In the genomic region with DNA sequence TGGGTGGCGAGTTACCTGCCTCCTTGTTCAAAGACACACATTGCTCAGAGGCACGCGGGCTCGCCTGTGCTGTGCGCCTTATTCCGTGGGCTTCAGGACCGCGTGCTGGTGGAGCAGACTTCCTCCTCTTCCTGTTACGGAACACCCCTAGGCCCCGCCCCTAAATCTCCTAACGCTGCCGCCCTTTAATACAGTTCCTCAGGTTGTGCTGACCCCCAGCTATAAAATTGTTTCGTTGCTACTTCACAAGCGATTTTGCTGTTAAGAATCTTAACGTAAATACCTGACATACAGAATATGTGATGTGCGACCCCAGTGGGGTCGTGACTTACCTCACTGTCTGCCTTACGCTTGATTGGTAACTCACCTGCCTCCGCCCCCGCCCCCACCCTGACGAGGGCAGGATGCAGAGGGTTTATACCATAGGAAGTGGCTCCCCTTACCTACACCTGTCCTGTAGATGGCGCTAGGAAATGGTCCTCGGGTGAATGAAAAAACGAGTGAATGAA, we compare ENCODE assay signal across 8 mouse cellular contexts. TPM values are rescaled to one million over a fixed set of nuclear protein-coding genes. Genes with fewer than 3 reads are reported as not detected.
DNase-seq lines count a peak whose midpoint lies in the region; ATAC-seq and TF ChIP-seq lines count a peak whose summit lies in the region.

No protein-coding gene starts in this region.

- H3K4me1 ChIP-seq in embryonic facial prominence, embryonic 12.5 days: peaks cover 7% of the 10 kb centered on the region
- no peaks in the 10 kb centered on the region for H3K4me1 ChIP-seq in stomach, postnatal 0 days (replicated peaks; ENCODE audit: control insufficient read depth, insufficient read depth)

- H3K4me3 ChIP-seq in embryonic facial prominence, embryonic 12.5 days: peak overlapping the region; percentile 30
- H3K4me3 ChIP-seq in stomach, postnatal 0 days (ENCODE audit: low read depth, low read length): 0 out of 2 replicates have a peak overlapping the region, but pooled peaks have one; percentile 16

- DNase-seq in cerebellum, postnatal 14 days: peak; percentile 53 to 58
- DNase-seq in cerebellum, adult 9-11 months: no peak
- DNase-seq in CD4-positive helper T cell, adult 2 months (ENCODE audit: low read depth, low spot score): peak; percentile 63
- DNase-seq in kidney, adult 9 months: peak; percentile 16
- peak; percentile 18 for DNase-seq in lung, postnatal 14 days
- peak; percentile 67 for DNase-seq in stomach, postnatal 0 days (ENCODE audit: low spot score)
- no peak for DNase-seq in left cerebral cortex, adult 8-10 months (ENCODE audit: low spot score in 2 of 2)

- H3K36me3 ChIP-seq in embryonic facial prominence, embryonic 12.5 days: no peaks in the 10 kb centered on the region
- H3K36me3 ChIP-seq in stomach, postnatal 0 days (ENCODE audit: control insufficient read depth, insufficient read depth, low read length): no peaks in the 10 kb centered on the region

- peak; percentile 69 for TF ChIP-seq CTCF in stomach, postnatal 0 days (IDR thresholded peaks at IDR 0.05; ENCODE audit: low read depth)

- H3K9me3 ChIP-seq in embryonic facial prominence, embryonic 12.5 days: peaks cover 4% of the 10 kb centered on the region; the same call in 1 of the 2 replicates
- H3K9me3 ChIP-seq in stomach, postnatal 0 days (ENCODE audit: control insufficient read depth, low read length): no peaks in the 10 kb centered on the region

- no peak overlapping the region for H3K9ac ChIP-seq in embryonic facial prominence, embryonic 12.5 days
- H3K9ac ChIP-seq in stomach, postnatal 0 days (ENCODE audit: low read length): no peak overlapping the region

- peak; percentile 68; the same call in 1 of the 2 replicates for ATAC-seq in embryonic facial prominence, embryonic 12.5 days (ENCODE audit: insufficient number of reproducible peaks, insufficient read depth, low FRiP score, low TSS enrichment)
- ATAC-seq in stomach, postnatal 0 days (ENCODE audit: low FRiP score, low TSS enrichment): peak; percentile 74

- 5% methylated on average over 24 of the region's 24 CpGs for WGBS in embryonic facial prominence, embryonic 12.5 days
- 3% methylated on average over 24 of the region's 24 CpGs for WGBS in stomach, postnatal 0 days

- no peak overlapping the region for H3K27ac ChIP-seq in embryonic facial prominence, embryonic 12.5 days
- no peak overlapping the region for H3K27ac ChIP-seq in stomach, postnatal 0 days (replicated peaks)

- H3K4me2 ChIP-seq in embryonic facial prominence, embryonic 12.5 days (replicated peaks): peak overlapping the region; percentile 56
- H3K4me2 ChIP-seq in stomach, postnatal 0 days (replicated peaks; ENCODE audit: low read depth): peak overlapping the region; percentile 46

- no peak for TF ChIP-seq EP300 in stomach, postnatal 0 days (optimal IDR thresholded peaks at IDR 0.05)

- H3K27me3 ChIP-seq in embryonic facial prominence, embryonic 12.5 days: peaks cover 7% of the 10 kb centered on the region; the same call in 1 of the 2 replicates
- H3K27me3 ChIP-seq in stomach, postnatal 0 days (ENCODE audit: control insufficient read depth, insufficient read depth, low read length): no peaks in the 10 kb centered on the region

RNA-seq across cellular contexts. Expression of gene Scn8a, which starts 45.1 kb away (rescaled TPM):
- polyA plus RNA-seq in embryonic facial prominence, embryonic 12.5 days (2016; fragmentation: Nextera tagmentation; extraction: Ambion mirVana): 10.7 and 11.7 TPM in 2 replicates
- polyA plus RNA-seq in stomach, postnatal 0 days (2015; fragmentation: Nextera tagmentation; extraction: Ambion mirVana): 0.40 and 0.61 TPM in 2 replicates
- total RNA-seq in left cerebral cortex, adult 8-10 months (2022): 100 to 1,000 TPM; 200 to 226 (median 209) TPM

Comparison
In these comparisons a context has a peak if more than half of its experiments do, and no peak if none do; other contexts are left out.
1. DNase-seq: peak in cerebellum, postnatal 14 days (2 of 2), CD4-positive helper T cell, adult 2 months (single experiment), kidney, adult 9 months (single experiment), lung, postnatal 14 days (single experiment) and stomach, postnatal 0 days (single experiment); none in cerebellum, adult 9-11 months (single experiment) and left cerebral cortex, adult 8-10 months (0 of 2).